Mouse (Mus musculus) left cerebral cortex, postnatal 36 days (tissue): ENCODE data around the gene Thap8. TPM values are rescaled to one million over a fixed set of nuclear protein-coding genes. Genes with fewer than 3 reads are reported as not detected.

Experiments used
- DNase-seq, 2 experiments: peaks; one replicate each; pipeline ENCODE4 v3.0.0; 2021 to 2022; ENCODE audit warnings: low spot score in 2 of 2, mixed read lengths in 1 of 2
- intact Hi-C: fragments of 180-260 bp; cut with DNase I; formaldehyde crosslinking; loops from one replicate; pipeline ENCODE4 v1.15.1; 2025
- total RNA-seq, 2 experiments: library from RNA; stranded (reverse); gene quantifications; 2 replicates each; pipeline ENCODE4 v1.2.3; 2021

Gene Thap8
- total RNA-seq, 2 experiments from 2014 or later, result 0.32 to 0.41 TPM

DNA sequence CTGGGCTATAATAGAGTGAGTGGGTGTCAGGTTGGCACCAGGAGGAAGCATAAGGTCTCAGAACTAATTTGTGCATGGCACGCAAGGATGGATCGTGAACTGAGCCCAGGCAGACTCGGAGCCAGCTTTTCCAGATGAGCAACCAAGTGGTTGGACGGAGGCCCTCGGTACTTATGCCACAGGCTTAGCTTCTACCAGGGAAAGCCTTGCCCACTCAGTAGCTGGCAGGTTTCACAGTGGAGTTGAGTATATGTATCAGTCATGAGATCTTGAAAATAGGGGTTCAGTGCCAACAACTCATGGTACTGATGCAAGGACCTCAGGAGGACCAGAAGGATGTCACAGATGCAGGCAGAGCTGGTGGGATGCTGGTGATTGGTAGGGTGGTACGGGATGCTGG, 55.8 kb downstream of the Thap8 start:
- DNase-seq, result no peak
- intact Hi-C loops, result loop anchor here (2.0 kb wide), 1 partner anchor 97 kb away; no protein-coding TSS in a partner anchor

- intact Hi-C loops, result loop anchor here (2.0 kb wide), 1 partner anchor 96 kb away; no protein-coding TSS in a partner anchor
- DNase-seq, result peak; percentile 87 to 88
Measured at GRCm38 (mm10) chr7:30336384-30336783, 56.5 kb downstream of the Thap8 start.

- intact Hi-C loops, result no loop called here
- DNase-seq, result no peak
Measured at GRCm38 (mm10) chr7:30339432-30340109, 59.7 kb downstream of the Thap8 start.

Other genes starting within 250 kb of the Thap8 start
- gene Zfp14, start 228.7 kb upstream of the Thap8 start, total RNA-seq, result 1 to 10 TPM; 7.7 to 8.5 TPM
- gene Zfp82, start 207.2 kb upstream of the Thap8 start, total RNA-seq, result 1 to 10 TPM; 3.4 to 4.5 TPM
- gene Gm26920, start 189.7 kb upstream of the Thap8 start, total RNA-seq, result 1 to 10 TPM in 1 of 2 experiments, not detected in 1; 1.1 TPM
- 1 to 10 TPM; 7.5 to 7.6 TPM for gene Zfp566, start 189.6 kb upstream of the Thap8 start, total RNA-seq
- 10 to 100 TPM; 65.6 to 70.4 TPM for gene Zfp260, start 185.3 kb upstream of the Thap8 start, total RNA-seq
- gene Zfp382, start 158.2 kb upstream of the Thap8 start, total RNA-seq, result 10 to 100 TPM; 29.9 to 38.4 TPM
- gene Zfp146, start 110.3 kb upstream of the Thap8 start, total RNA-seq, result 10 to 100 TPM; 40.5 to 48.3 TPM
- 1 to 10 TPM; 5.8 to 6.0 TPM for gene Cox7a1, start 96.0 kb upstream of the Thap8 start, total RNA-seq
- gene Capns1, start 81.3 kb upstream of the Thap8 start, total RNA-seq, result 100 to 1,000 TPM; 175 to 181 TPM
- gene Polr2i, start 48.1 kb upstream of the Thap8 start, total RNA-seq, result 10 to 100 TPM; 45.6 to 53.4 TPM
- gene Tbcb, start 47.8 kb upstream of the Thap8 start, total RNA-seq, result 100 to 1,000 TPM; 135 to 142 TPM
- not detected for gene Ovol3, start 44.4 kb upstream of the Thap8 start, total RNA-seq
- gene Wdr62, start 325 bp downstream of the Thap8 start, total RNA-seq, result 1 to 10 TPM; 1.0 to 1.1 TPM
- 100 to 1,000 TPM; 491 to 494 TPM for gene Clip3, start 11.6 kb downstream of the Thap8 start, total RNA-seq
- 10 to 100 TPM; 58.7 to 65.2 TPM for gene Alkbh6, start 28.6 kb downstream of the Thap8 start, total RNA-seq
- 1 to 10 TPM; 6.4 to 9.1 TPM for gene Syne4, start 34.7 kb downstream of the Thap8 start, total RNA-seq
- gene E130208F15Rik, start 41.6 kb downstream of the Thap8 start, total RNA-seq, result under 1 TPM; 0.52 to 0.54 TPM
- 1 to 10 TPM; 7.5 to 9.4 TPM for gene Sdhaf1, start 43.8 kb downstream of the Thap8 start, total RNA-seq
- gene Lrfn3, start 82.7 kb downstream of the Thap8 start, total RNA-seq, result 10 to 100 TPM; 32.9 to 35.1 TPM
- 10 to 100 TPM; 25.0 to 28.4 TPM for gene Tyrobp, start 133.7 kb downstream of the Thap8 start, total RNA-seq
- 1 to 10 TPM; 1.2 to 2.1 TPM for gene Hcst, start 139.8 kb downstream of the Thap8 start, total RNA-seq
- 1 to 10 TPM; 2.9 to 3.6 TPM for gene Nfkbid, start 141.6 kb downstream of the Thap8 start, total RNA-seq
- 1,000 to 10,000 TPM; 1,238 to 1,418 TPM for gene Aplp1, start 165.4 kb downstream of the Thap8 start, total RNA-seq
- 10 to 100 TPM; 12.9 to 17.8 TPM for gene Kirrel2, start 177.6 kb downstream of the Thap8 start, total RNA-seq
- under 1 TPM; 0.99 to 1.00 TPM for gene Nphs1, start 178.2 kb downstream of the Thap8 start, total RNA-seq
- gene Prodh2, start 213.5 kb downstream of the Thap8 start, total RNA-seq, result not detected